Mouse (Mus musculus) lung, postnatal 0 days (tissue): ENCODE results near the gene Stab1. TPM values are rescaled to one million over a fixed set of nuclear protein-coding genes. Genes with fewer than 3 reads are reported as not detected.

Source experiments
- ATAC-seq: fragments of 200-750 bp; cut with Nextera tagmentation; 2 replicates; pipeline ENCODE4 v1.8.0; 2017; ENCODE audit warnings: moderate library complexity
- DNase-seq: peaks from one replicate; pipeline ENCODE4 v3.0.0-alpha.2; 2016; ENCODE audit warnings: low spot score
- H3K27ac ChIP-seq: fragments of 300-500 bp; sonication (generic); 2 replicates; pipeline ENCODE4 v1.5.1; 2014; ENCODE audit warnings: antibody characterized with exemption, mild to moderate bottlenecking, low read length, mixed read lengths
- H3K27me3 ChIP-seq: fragments of 300-500 bp; sonication (generic); replicated peaks from 2 replicates; pipeline ENCODE4 v1.6.1; 2014; ENCODE audit warnings: low read length, mixed read lengths; ENCODE audit not compliant: insufficient read depth
- H3K36me3 ChIP-seq: fragments of 300-500 bp; sonication (generic); 2 replicates; pipeline ENCODE4 v1.6.1; 2014; ENCODE audit warnings: low read length, mixed read lengths; ENCODE audit not compliant: insufficient read depth
- H3K4me1 ChIP-seq: fragments of 300-500 bp; sonication (generic); 2 replicates; pipeline ENCODE4 v1.6.1; 2014; ENCODE audit warnings: antibody characterized with exemption, low read depth, low read length, mixed read lengths; ENCODE audit not compliant: insufficient read depth
- H3K4me2 ChIP-seq: fragments of 300-500 bp; sonication (generic); replicated peaks from 2 replicates; pipeline ENCODE4 v1.6.1; 2014; ENCODE audit warnings: low read depth, mild to moderate bottlenecking, low read length, moderate library complexity, mixed read lengths
- H3K4me3 ChIP-seq: fragments of 300-500 bp; sonication (generic); 2 replicates; pipeline ENCODE4 v1.5.1; 2014; ENCODE audit warnings: low read depth, low read length
- H3K9ac ChIP-seq: fragments of 300-500 bp; sonication (generic); replicated peaks from 2 replicates; pipeline ENCODE4 v1.6.1; 2014; ENCODE audit warnings: low read depth, mild to moderate bottlenecking
- H3K9me3 ChIP-seq: fragments of 300-500 bp; sonication (generic); 2 replicates; pipeline ENCODE4 v1.6.1; 2016; ENCODE audit warnings: low read length, mixed read lengths
- CTCF ChIP-seq: IDR thresholded peaks from 2 replicates; pipeline ENCODE4 v1.5.1; 2016; ENCODE audit warnings: antibody characterized with exemption, mild to moderate bottlenecking
- EP300 ChIP-seq: IDR thresholded peaks from 2 replicates; pipeline ENCODE4 v1.6.1; 2016; ENCODE audit warnings: antibody characterized with exemption, mild to moderate bottlenecking, control low read depth
- WGBS: fragments of 180-500 bp; shearing (Covaris S2); extraction: QIAGEN DNeasy Blood & Tissue Kit; methylation state at CpG from one replicate; pipeline ENCODE4 v1.1.7; 2014; 5-methylcytosine and 5-hydroxymethylcytosine counted together
- polyA plus RNA-seq: library from polyadenylated mRNA; unstranded; fragments of >200 nt; fragmentation: Nextera tagmentation; extraction: Ambion mirVana; gene quantifications from 2 replicates; pipeline ENCODE4 v1.2.1, GENCODE M21; 2015

Stab1 gene
- polyA plus RNA-seq, 1 experiment from 2014 or later, result 32.4 TPM

DNA sequence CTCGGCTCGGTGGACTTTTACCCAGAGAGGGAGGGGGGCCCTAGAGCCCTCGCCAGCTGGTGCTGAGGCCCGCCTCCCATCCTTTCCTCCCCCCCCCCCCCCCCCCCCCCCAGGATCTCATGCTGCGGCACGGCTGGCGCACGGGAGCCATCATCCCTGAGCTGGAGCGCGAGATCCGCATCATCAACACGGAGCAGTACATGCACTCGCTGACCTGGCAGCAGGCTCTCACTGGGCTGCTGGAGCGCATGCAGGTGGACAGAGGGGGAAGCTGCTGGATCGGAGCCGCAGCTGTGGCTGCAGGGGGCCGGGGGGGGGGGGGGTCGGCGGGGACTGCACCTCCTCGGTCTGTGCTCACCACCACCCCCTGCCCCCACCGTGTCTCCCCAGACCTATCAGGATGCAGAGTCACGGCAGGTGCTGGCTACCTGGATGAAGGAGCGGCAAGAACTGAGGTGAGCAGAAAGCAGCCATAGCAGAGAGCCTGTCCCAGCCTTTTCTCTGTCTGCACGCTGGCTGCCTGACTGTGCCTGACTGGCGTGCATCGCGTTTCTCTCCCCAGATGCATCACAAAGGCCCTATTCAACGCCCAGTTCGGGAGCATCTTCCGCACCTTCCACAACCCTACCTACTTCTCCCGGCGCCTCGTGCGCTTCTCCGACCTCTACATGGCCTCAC is 30.1 kb downstream of the Stab1 start:
- no peak for ATAC-seq
- WGBS, result 79% methylated on average over 26 of the region's 35 CpGs
- Histone ChIP-seq H3K4me2 (no peak overlapping the region), H3K9me3 (no peaks in the 10 kb centered on the region), H3K27ac (peak overlapping the region; percentile 62), H3K4me1 (peaks cover 9% of the 10 kb centered on the region; the same call in 1 of the 2 replicates), H3K9ac (no peak overlapping the region), H3K27me3 (no peaks in the 10 kb centered on the region), H3K4me3 (no peak overlapping the region), H3K36me3 (peaks cover 24% of the 10 kb centered on the region; the same call in 1 of the 2 replicates)
- TF ChIP-seq CTCF, result no peak
- TF ChIP-seq EP300, result no peak
- DNase-seq, result no peak

- peak overlapping the region; percentile 62 for H3K27ac ChIP-seq
- H3K4me2 ChIP-seq, result no peak overlapping the region
- H3K9me3 ChIP-seq, result no peaks in the 10 kb centered on the region
- WGBS, result 59% methylated on average over 11 of the region's 11 CpGs
- TF ChIP-seq EP300 (no peak), CTCF (no peak)
- no peak overlapping the region for H3K4me3 ChIP-seq
- ATAC-seq (0 out of 2 replicates have a peak, but pooled peaks have one; percentile 2), DNase-seq (no peak)
- H3K36me3 ChIP-seq, result peaks cover 24% of the 10 kb centered on the region; the same call in 1 of the 2 replicates
- no peaks in the 10 kb centered on the region for H3K27me3 ChIP-seq
- H3K9ac ChIP-seq, result no peak overlapping the region
- peaks cover 9% of the 10 kb centered on the region; the same call in 1 of the 2 replicates for H3K4me1 ChIP-seq
These were observed 30.6 kb downstream of the Stab1 start for GRCm38 (mm10) chr14:31137791-31138190.

DNA sequence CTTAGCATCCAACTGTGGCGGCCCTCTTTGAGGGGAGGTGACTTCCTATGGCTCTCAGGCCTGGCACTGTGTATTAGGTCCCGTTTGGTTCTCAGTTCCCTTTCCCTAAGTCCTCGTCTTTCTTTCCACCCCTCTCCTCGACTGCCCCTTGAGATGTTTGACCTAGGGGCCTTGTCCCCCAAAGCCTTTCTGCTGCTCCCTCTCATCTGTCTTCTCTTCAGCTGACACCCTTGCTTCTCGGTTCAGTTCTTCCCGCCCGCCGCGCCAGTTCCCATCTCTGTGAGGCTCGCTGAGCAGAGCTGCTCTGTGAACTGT is 31.2 kb downstream of the Stab1 start:
- no peaks in the 10 kb centered on the region for H3K27me3 ChIP-seq
- peaks cover 14% of the 10 kb centered on the region; the same call in 1 of the 2 replicates for H3K4me1 ChIP-seq
- no peak overlapping the region for H3K4me3 ChIP-seq
- TF ChIP-seq EP300 (no peak), CTCF (no peak)
- WGBS, result 63% methylated on average over 10 of the region's 10 CpGs
- H3K27ac ChIP-seq, result peak overlapping the region; percentile 62
- peaks cover 24% of the 10 kb centered on the region; the same call in 1 of the 2 replicates for H3K36me3 ChIP-seq
- ATAC-seq, result no peak
- H3K4me2 ChIP-seq, result no peak overlapping the region
- no peaks in the 10 kb centered on the region for H3K9me3 ChIP-seq
- no peak overlapping the region for H3K9ac ChIP-seq
- no peak for DNase-seq

GRCm38 (mm10) chr14:31136411-31137280 is 31.8 kb downstream of the Stab1 start:
- WGBS, result 84% methylated on average over 26 of the region's 26 CpGs
- TF ChIP-seq CTCF (no peak), EP300 (no peak)
- Histone ChIP-seq H3K36me3 (peaks cover 21% of the 10 kb centered on the region; the same call in 1 of the 2 replicates), H3K27ac (0 out of 2 replicates have a peak overlapping the region, but pooled peaks have one; percentile 62), H3K9me3 (no peaks in the 10 kb centered on the region), H3K27me3 (no peaks in the 10 kb centered on the region), H3K4me3 (no peak overlapping the region), H3K4me1 (peaks cover 18% of the 10 kb centered on the region; the same call in 1 of the 2 replicates), H3K4me2 (no peak overlapping the region), H3K9ac (no peak overlapping the region)
- no peak for DNase-seq
- no peak for ATAC-seq

DNA sequence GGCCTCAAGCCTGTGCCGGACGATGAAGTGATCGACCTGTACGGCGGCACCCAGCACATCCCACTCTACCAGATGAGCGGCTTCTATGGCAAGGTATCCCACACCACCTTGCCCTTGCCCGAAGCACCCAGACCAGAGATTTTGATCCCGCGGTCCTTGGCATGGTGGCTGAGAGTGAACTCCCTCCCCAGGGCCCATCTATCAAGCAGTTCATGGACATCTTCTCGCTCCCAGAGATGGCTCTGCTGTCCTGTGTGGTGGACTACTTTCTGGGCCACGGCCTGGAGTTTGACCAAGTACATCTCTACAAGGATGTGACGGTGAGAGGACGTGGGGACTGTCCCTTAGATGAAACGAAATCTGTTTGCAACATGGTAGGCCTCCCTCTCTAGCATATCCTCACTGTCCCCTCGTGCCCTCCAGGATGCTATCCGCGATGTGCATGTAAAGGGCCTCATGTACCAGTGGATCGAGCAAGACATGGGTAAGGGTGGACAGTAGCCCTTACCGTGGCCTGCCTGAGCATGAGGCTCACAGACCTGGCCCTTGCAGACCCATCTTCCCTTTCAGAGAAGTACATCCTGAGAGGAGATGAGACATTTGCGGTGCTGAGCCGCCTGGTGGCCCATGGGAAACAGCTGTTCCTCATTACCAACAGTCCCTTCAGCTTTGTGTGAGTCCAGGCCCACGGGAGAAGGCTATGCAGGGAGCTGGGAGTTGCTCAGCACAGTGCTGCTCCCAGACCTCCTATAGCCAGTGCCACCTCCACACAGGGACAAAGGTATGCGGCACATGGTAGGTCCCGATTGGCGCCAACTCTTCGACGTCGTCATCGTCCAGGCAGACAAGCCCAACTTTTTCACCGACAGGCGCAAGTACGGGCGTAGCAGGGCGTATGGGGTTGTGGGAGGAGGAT is 32.7 kb downstream of the Stab1 start:
- TF ChIP-seq CTCF (0 out of 2 replicates have a peak, but pooled peaks have one; percentile 6), EP300 (no peak)
- H3K27me3 ChIP-seq, result no peaks in the 10 kb centered on the region

More for the DNA sequence above, 32.7 kb downstream of the Stab1 start:
- ATAC-seq, result no peak
- H3K4me2 ChIP-seq, result no peak overlapping the region
- H3K4me1 ChIP-seq, result peaks cover 18% of the 10 kb centered on the region; the same call in 1 of the 2 replicates
- 0 out of 2 replicates have a peak, but pooled peaks cover 17% of the 10 kb centered on the region for H3K36me3 ChIP-seq
- WGBS, result 91% methylated on average over 34 of the region's 34 CpGs
- H3K27ac ChIP-seq, result no peak overlapping the region
- H3K4me3 ChIP-seq, result no peak overlapping the region
- no peak for DNase-seq
- no peaks in the 10 kb centered on the region for H3K9me3 ChIP-seq
- H3K9ac ChIP-seq, result no peak overlapping the region
